Mouse (Mus musculus): Measurements from ENCODE around the gene D430041D05Rik. TPM values are rescaled to one million over a fixed set of nuclear protein-coding genes. Genes with fewer than 3 reads are reported as not detected.

Gene D430041D05Rik
- polyA plus RNA-seq, 1 experiment from 2014 or later, result 0.05 TPM

DNA sequence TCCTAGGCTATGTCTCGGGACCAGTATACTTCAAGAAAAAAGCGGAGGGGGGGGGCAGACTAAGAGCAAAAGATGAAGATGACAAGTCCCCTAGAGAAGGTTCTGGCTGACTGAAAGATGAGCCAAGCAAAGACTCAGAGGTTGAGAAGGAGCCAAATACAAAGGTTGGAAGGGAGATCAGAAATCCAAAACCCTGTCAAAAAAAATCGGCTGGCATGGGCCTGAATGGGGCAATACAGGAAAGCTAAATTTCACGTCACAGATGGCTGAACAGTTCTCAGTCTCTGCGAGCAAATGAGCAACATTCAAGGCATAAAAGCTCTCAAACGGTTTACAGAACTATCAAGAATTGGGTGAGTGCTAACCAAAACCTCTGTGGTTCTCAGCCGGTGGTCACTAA, 2.5 kb downstream of the D430041D05Rik start:
- no peak overlapping the region for H3K4me3 ChIP-seq (ENCODE audit: control insufficient read depth in 1 of 2, insufficient read depth in 1 of 2, low read depth in 1 of 2, low read length in 2 of 2)

DNA sequence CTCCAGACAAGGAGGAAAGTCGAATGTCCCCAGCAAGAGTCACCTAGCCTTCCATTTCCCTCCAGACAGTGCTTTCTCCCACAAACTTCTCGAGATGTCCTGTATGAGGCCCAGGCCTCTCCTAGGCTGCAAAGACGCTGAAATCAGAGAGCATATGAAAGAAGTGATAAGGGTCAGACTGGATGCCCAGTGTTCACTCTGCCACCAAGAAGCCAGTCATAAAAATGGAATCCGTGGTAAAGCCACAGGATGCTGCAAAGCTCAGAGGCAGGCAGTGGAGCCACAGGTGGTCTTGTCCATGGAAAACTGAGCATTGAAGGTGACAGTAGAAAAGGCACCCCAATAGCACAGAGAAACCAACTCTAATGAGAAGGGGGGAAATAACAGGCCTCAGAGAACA, 2.9 kb downstream of the D430041D05Rik start:
- peaks cover 4% of the 10 kb centered on the region in 2 experiments; a peak in 1 of 4 replicates for H3K4me1 ChIP-seq (ENCODE audit: control insufficient read depth in 2 of 2, insufficient read depth in 2 of 2, low read length in 2 of 2)
- H3K9me3 ChIP-seq (ENCODE audit: control insufficient read depth, low read length), result no peaks in the 10 kb centered on the region

More for the DNA sequence above, 2.5 kb downstream of the D430041D05Rik start:
- no peak for ATAC-seq (ENCODE audit: insufficient number of reproducible peaks, insufficient read depth, low FRiP score, low read depth)
- Histone ChIP-seq H3K27ac (replicated peaks in 1 of 2; ENCODE audit: control insufficient read depth in 1 of 2, insufficient read depth in 1 of 2, low read depth in 2 of 2, low read length in 2 of 2) (no peak overlapping the region), H3K36me3 (ENCODE audit: control insufficient read depth, insufficient read depth, low read length) (no peaks in the 10 kb centered on the region), H3K9ac (ENCODE audit: low read length) (no peak overlapping the region), H3K9me3 (ENCODE audit: control insufficient read depth, low read length) (no peaks in the 10 kb centered on the region), H3K4me2 (ENCODE audit: low read length) (no peak overlapping the region), H3K27me3 (ENCODE audit: control insufficient read depth, insufficient read depth, low read length) (peaks cover 49% of the 10 kb centered on the region), H3K4me1 (ENCODE audit: control insufficient read depth in 2 of 2, insufficient read depth in 2 of 2, low read length in 2 of 2) (peaks cover 4% of the 10 kb centered on the region in 2 experiments; a peak in 1 of 4 replicates)
- WGBS, result 80% methylated on average over 7 of the region's 7 CpGs

DNA sequence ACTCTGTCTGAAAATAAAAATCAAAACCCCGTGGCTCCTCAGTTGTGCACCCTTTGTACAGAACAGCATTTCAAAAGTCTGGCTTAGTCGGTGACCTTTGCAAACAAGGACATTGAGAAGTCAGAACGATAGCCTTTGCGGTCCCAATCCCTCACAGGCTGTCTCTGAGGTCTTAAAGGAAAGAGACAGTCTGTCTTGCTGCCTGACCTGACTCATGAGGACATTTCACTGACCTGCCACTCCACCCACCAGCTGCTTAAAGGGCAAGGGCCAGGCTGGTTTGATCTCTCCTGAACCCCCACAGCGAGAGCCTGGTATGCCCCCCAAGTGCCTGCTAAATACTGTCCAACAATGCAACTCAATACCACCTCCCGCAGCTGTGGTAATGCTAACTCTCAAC, 6.8 kb downstream of the D430041D05Rik start:
- WGBS, result 85% methylated on average over 6 of the region's 6 CpGs
- Histone ChIP-seq H3K4me3 (ENCODE audit: control insufficient read depth in 1 of 2, insufficient read depth in 1 of 2, low read depth in 1 of 2, low read length in 2 of 2) (no peak overlapping the region), H3K9ac (ENCODE audit: low read length) (no peak overlapping the region), H3K27ac (replicated peaks in 1 of 2; ENCODE audit: control insufficient read depth in 1 of 2, insufficient read depth in 1 of 2, low read depth in 2 of 2, low read length in 2 of 2) (no peak overlapping the region), H3K9me3 (ENCODE audit: control insufficient read depth, low read length) (peaks cover 8% of the 10 kb centered on the region; the same call in 1 of the 2 replicates), H3K4me1 (ENCODE audit: control insufficient read depth in 2 of 2, insufficient read depth in 2 of 2, low read length in 2 of 2) (no peaks in the 10 kb centered on the region), H3K27me3 (ENCODE audit: control insufficient read depth, insufficient read depth, low read length) (peaks cover 12% of the 10 kb centered on the region), H3K36me3 (ENCODE audit: control insufficient read depth, insufficient read depth, low read length) (no peaks in the 10 kb centered on the region), H3K4me2 (ENCODE audit: low read length) (no peak overlapping the region)
- ATAC-seq (ENCODE audit: insufficient number of reproducible peaks, insufficient read depth, low FRiP score, low read depth), result no peak

More for the DNA sequence above, 2.9 kb downstream of the D430041D05Rik start:
- H3K4me3 ChIP-seq (ENCODE audit: control insufficient read depth in 1 of 2, insufficient read depth in 1 of 2, low read depth in 1 of 2, low read length in 2 of 2), result no peak overlapping the region
- H3K4me2 ChIP-seq (ENCODE audit: low read length), result no peak overlapping the region
- ATAC-seq (ENCODE audit: insufficient number of reproducible peaks, insufficient read depth, low FRiP score, low read depth), result no peak
- no peaks in the 10 kb centered on the region for H3K36me3 ChIP-seq (ENCODE audit: control insufficient read depth, insufficient read depth, low read length)
- H3K9ac ChIP-seq (ENCODE audit: low read length), result no peak overlapping the region
- WGBS, result 53% methylated on average over 4 of the region's 4 CpGs
- H3K27me3 ChIP-seq (ENCODE audit: control insufficient read depth, insufficient read depth, low read length), result peaks cover 45% of the 10 kb centered on the region
- H3K27ac ChIP-seq (replicated peaks in 1 of 2; ENCODE audit: control insufficient read depth in 1 of 2, insufficient read depth in 1 of 2, low read depth in 2 of 2, low read length in 2 of 2), result no peak overlapping the region

- no peak overlapping the region for H3K9ac ChIP-seq (ENCODE audit: low read length)
- H3K27me3 ChIP-seq (ENCODE audit: control insufficient read depth, insufficient read depth, low read length), result no peaks in the 10 kb centered on the region
- no peak overlapping the region for H3K4me2 ChIP-seq (ENCODE audit: low read length)
- H3K36me3 ChIP-seq (ENCODE audit: control insufficient read depth, insufficient read depth, low read length), result no peaks in the 10 kb centered on the region
- H3K27ac ChIP-seq (replicated peaks in 1 of 2; ENCODE audit: control insufficient read depth in 1 of 2, insufficient read depth in 1 of 2, low read depth in 2 of 2, low read length in 2 of 2), result no peak overlapping the region
- no peaks in the 10 kb centered on the region for H3K4me1 ChIP-seq (ENCODE audit: control insufficient read depth in 2 of 2, insufficient read depth in 2 of 2, low read length in 2 of 2)
- H3K9me3 ChIP-seq (ENCODE audit: control insufficient read depth, low read length), result peaks cover 8% of the 10 kb centered on the region; the same call in 1 of the 2 replicates
- no peak for ATAC-seq (ENCODE audit: insufficient number of reproducible peaks, insufficient read depth, low FRiP score, low read depth)
- H3K4me3 ChIP-seq (ENCODE audit: control insufficient read depth in 1 of 2, insufficient read depth in 1 of 2, low read depth in 1 of 2, low read length in 2 of 2), result no peak overlapping the region
- 80% methylated on average over 6 of the region's 6 CpGs for WGBS
Observed at GRCm38 (mm10) chr2:104398651-104399290, 12.0 kb downstream of the D430041D05Rik start.

GRCm38 (mm10) chr2:104395961-104396360, 14.9 kb downstream of the D430041D05Rik start:
- H3K9me3 ChIP-seq (ENCODE audit: control insufficient read depth, low read length), result peaks cover 5% of the 10 kb centered on the region; the same call in 1 of the 2 replicates
- ATAC-seq (ENCODE audit: insufficient number of reproducible peaks, insufficient read depth, low FRiP score, low read depth), result no peak
- no peaks in the 10 kb centered on the region for H3K4me1 ChIP-seq (ENCODE audit: control insufficient read depth in 2 of 2, insufficient read depth in 2 of 2, low read length in 2 of 2)
- no peak overlapping the region for H3K27ac ChIP-seq (replicated peaks in 1 of 2; ENCODE audit: control insufficient read depth in 1 of 2, insufficient read depth in 1 of 2, low read depth in 2 of 2, low read length in 2 of 2)
- WGBS, result 85% methylated on average over 9 of the region's 9 CpGs
- H3K36me3 ChIP-seq (ENCODE audit: control insufficient read depth, insufficient read depth, low read length), result no peaks in the 10 kb centered on the region
- no peak overlapping the region for H3K4me2 ChIP-seq (ENCODE audit: low read length)
- H3K4me3 ChIP-seq (ENCODE audit: control insufficient read depth in 1 of 2, insufficient read depth in 1 of 2, low read depth in 1 of 2, low read length in 2 of 2), result no peak overlapping the region
- no peaks in the 10 kb centered on the region for H3K27me3 ChIP-seq (ENCODE audit: control insufficient read depth, insufficient read depth, low read length)
- H3K9ac ChIP-seq (ENCODE audit: low read length), result no peak overlapping the region

- Histone ChIP-seq H3K4me1 (ENCODE audit: control insufficient read depth in 2 of 2, insufficient read depth in 2 of 2, low read length in 2 of 2) (no peaks in the 10 kb centered on the region), H3K9me3 (ENCODE audit: control insufficient read depth, low read length) (0 out of 2 replicates have a peak, but pooled peaks cover under 1% of the 10 kb centered on the region), H3K4me3 (ENCODE audit: control insufficient read depth in 1 of 2, insufficient read depth in 1 of 2, low read depth in 1 of 2, low read length in 2 of 2) (no peak overlapping the region), H3K9ac (ENCODE audit: low read length) (no peak overlapping the region), H3K27me3 (ENCODE audit: control insufficient read depth, insufficient read depth, low read length) (no peaks in the 10 kb centered on the region), H3K36me3 (ENCODE audit: control insufficient read depth, insufficient read depth, low read length) (no peaks in the 10 kb centered on the region), H3K27ac (replicated peaks in 1 of 2; ENCODE audit: control insufficient read depth in 1 of 2, insufficient read depth in 1 of 2, low read depth in 2 of 2, low read length in 2 of 2) (no peak overlapping the region), H3K4me2 (ENCODE audit: low read length) (no peak overlapping the region)
- ATAC-seq (ENCODE audit: insufficient number of reproducible peaks, insufficient read depth, low FRiP score, low read depth), result no peak
- 70% methylated on average over 2 of the region's 2 CpGs for WGBS
Observed at GRCm38 (mm10) chr2:104394769-104395168, 16.0 kb downstream of the D430041D05Rik start.

DNA sequence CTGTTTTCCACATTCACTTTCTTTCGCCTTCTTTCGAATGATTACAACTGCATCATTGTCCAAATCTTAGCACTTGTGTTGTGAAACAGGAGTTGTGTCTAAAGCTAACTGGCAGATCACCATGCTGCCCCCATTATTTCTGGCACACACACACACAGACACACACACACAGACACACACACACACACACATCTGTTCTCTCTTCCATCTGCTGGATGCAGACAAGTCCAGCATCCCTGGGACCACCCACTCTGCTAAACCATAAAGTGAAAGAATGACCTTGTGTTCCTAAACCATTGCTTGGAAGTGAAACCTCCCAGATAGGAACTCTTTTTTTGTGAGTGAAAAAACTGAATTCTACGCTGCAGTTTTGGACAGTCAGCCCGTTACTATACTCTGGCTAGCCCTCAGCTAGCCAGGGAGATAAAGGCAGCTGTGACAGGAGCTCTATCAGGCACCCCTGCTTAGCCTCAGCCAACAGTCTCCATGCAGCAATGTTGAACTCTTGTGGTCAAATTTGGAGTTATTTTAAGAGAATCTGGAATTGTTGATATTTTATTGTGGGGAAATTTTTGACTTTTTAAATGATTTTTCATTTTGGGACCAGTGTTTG, 18.0 kb downstream of the D430041D05Rik start:
- 0 out of 4 replicates have a peak, but pooled peaks cover 0 to 5% of the 10 kb centered on the region in 2 experiments for H3K4me1 ChIP-seq (ENCODE audit: control insufficient read depth in 2 of 2, insufficient read depth in 2 of 2, low read length in 2 of 2)
- 64% methylated on average over 4 of the region's 4 CpGs for WGBS
- H3K36me3 ChIP-seq (ENCODE audit: control insufficient read depth, insufficient read depth, low read length), result no peaks in the 10 kb centered on the region
- H3K4me2 ChIP-seq (ENCODE audit: low read length), result no peak overlapping the region
- H3K27ac ChIP-seq (replicated peaks in 1 of 2; ENCODE audit: control insufficient read depth in 1 of 2, insufficient read depth in 1 of 2, low read depth in 2 of 2, low read length in 2 of 2), result no peak overlapping the region
- ATAC-seq (ENCODE audit: insufficient number of reproducible peaks, insufficient read depth, low FRiP score, low read depth), result no peak
- H3K27me3 ChIP-seq (ENCODE audit: control insufficient read depth, insufficient read depth, low read length), result no peaks in the 10 kb centered on the region
- no peak overlapping the region for H3K9ac ChIP-seq (ENCODE audit: low read length)
- H3K9me3 ChIP-seq (ENCODE audit: control insufficient read depth, low read length), result no peaks in the 10 kb centered on the region
- H3K4me3 ChIP-seq (ENCODE audit: control insufficient read depth in 1 of 2, insufficient read depth in 1 of 2, low read depth in 1 of 2, low read length in 2 of 2), result no peak overlapping the region

All from heart, embryonic 14.5 days (tissue).